Mouse (Mus musculus) spleen, postnatal 36 days (tissue): ENCODE data around the gene Cdkal1.

Source experiments
- DNase-seq, 2 experiments: peaks; one replicate each; pipeline ENCODE4 v3.0.0; 2022; ENCODE audit warnings: low spot score in 2 of 2, mixed read lengths in 1 of 2

Gene Cdkal1

DNA sequence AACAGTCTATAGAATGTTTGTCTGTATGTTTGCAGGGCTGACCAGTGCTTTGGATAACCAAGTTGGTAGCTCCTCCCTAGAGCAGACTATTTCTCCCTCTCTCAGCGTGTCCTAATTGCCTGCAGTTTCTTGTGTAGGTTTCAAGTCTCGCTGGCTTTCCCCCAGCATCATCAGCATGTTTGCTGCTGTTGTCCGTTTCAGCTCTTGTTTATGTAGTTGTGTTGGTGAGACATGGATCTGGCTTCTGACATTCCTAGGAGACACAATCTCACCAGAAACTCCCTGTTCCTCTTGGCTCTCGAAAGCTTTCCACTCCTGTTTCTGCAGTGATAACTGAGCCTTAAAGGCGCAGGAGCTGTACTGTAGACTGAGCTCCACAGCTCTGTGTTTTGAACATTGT, 224.1 kb downstream of the Cdkal1 start:
- DNase-seq = no peak

DNA sequence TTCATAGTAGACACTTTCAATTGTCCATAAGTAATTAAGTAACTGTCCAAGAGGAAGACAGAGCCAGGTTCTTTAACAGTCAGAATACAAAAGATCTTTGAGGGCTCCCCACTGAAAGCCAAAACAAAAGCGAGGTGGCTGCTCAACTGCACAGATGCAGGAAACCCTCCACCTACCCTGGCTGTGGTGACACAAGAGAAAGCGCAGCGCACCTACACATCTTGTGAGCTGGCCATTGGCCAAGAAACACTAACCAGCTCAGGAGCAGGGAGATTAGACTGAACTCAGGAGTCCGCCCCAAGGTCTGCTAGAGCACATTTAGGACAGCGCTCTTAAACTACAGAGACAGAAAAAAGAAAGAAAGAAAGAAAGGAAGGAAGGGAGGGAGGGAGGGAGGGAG, 226.9 kb downstream of the Cdkal1 start:
- peak in 1 of 2 experiments; percentile 33 for DNase-seq

DNA sequence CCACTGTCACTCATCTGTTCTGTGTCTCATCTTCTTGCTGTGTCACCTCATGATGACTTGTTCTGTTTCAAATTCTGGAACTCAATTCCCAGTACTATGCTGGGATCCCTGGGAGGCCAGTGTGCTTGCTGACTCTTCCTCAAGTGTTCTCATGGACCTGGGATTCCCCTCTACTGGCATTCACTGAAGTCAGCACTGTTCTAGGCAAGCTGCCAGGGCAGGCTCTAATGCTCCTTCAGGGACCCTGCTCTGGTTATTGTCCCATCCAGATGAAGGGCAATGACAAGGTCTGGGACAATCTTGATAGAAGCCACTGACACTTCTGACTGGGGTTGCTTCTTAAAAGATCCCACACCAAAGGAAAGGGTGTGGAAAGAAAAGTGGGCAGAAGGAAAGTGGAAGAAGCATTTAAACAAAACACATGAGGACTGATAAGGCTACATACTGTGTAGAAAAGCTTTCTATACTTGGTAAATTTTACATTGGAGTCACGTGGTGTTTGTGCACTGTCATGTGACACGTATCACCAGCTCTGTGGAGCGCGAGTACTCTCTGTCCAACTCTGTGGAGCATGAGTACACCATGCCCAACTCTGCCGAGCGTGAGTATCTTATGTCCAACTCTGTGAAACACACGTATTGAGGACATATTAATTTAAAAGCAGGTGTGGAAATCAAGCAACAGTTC, 227.9 kb downstream of the Cdkal1 start:
- DNase-seq = peak; percentile 12 to 15

DNA sequence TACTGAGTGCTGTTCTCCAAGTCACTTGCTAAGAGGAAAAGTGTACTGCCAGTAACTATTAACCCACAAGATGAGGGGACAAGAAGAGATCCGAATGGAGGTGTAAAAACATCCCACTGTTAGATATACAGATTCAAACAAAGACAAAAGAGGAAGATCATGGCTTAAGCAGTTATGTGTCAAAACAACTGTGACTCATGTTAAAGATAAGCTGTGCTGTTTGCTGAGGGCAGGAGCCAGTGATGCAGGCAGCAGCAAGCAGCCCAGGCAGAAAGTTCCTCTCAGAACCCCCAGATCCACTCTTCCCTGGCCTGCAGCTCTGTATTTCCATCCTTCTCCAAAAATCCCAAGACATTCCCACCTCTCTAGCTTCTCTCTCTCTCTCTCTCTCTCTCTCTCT, 230.5 kb downstream of the Cdkal1 start:
- no peak for DNase-seq

DNA sequence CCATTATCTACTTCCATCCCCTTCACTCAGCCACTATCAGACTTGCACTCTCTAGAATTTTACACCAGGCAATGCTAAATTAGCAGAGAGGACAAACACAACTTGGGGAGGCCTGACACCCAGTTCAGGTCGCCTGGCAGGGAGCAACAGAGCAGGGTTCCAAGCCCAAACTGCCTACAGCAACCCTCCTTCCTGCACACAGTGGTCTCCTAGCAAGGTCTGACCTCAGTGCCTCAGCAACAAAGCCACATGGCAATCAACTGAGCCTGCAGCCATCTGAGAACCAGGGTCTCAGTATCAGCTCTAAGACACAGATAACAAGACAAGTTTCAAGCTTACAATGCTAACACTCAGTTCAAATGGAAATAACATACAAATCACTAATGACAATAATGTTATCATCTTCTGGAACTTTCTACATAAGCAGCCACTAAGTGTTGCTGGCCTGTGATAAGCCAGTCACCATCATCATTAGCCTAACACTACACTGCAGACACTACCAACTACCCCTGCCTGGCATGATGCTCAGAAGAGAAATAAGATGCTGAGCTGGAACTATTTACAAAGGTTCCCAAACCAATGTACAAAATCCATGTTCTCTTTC, 231.7 kb downstream of the Cdkal1 start:
- no peak for DNase-seq

DNA sequence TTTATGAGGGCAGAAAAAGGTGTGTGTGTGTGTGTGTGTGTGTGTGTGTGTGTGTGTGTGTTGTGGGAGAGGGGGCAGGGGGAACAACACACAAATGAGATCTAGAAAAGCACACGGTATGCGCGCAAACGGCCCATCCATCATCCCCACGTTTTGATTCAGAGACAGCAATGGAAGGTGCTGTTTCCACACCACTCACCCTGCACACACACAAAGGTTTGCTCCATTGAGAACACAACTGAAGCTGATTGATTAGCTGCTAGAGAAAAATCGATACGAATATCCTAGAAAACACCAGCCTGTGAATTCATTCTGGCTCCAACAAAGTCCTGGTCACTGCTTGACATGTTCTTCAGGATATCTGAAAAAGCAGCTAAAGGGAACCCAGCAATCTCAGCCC, 233.6 kb downstream of the Cdkal1 start:
- no peak for DNase-seq

DNA sequence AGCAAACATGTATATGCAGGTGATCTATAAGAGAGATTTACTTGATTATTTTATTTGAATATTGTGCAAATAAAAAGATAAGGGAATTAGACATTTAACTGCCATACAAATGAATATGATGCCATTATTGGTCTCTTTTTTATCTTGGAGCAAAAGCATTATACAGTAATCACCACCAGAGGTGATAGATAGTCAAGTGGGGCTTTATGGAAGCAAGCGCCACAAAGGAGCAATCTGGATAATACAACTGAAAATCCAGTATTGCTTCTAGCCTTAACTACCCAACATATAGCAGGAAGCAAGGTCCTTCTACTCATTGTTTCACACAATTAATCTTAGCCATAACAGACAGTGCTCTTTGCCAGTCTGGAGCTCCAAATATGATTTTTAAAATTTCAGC, 234.1 kb downstream of the Cdkal1 start:
- no peak for DNase-seq

DNA sequence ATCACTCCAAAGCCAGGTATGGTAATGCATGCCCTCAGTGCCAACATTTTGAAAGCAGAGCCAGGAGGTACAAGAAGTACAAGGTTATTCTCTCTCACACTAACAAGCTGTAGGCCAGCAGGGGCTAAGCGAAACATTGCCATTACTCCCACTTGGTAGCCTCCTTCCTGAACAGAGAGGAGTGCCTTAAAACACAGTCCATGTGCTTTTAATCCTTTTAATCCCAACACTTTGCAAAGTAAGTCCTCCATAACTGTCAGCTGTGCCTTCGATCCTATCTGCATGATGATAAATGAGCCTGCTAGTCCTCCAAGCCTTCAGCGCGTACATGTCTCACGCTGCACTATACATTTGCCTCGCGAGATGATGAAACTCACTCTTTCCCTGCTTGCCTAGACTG, 234.6 kb downstream of the Cdkal1 start:
- DNase-seq = no peak

DNA sequence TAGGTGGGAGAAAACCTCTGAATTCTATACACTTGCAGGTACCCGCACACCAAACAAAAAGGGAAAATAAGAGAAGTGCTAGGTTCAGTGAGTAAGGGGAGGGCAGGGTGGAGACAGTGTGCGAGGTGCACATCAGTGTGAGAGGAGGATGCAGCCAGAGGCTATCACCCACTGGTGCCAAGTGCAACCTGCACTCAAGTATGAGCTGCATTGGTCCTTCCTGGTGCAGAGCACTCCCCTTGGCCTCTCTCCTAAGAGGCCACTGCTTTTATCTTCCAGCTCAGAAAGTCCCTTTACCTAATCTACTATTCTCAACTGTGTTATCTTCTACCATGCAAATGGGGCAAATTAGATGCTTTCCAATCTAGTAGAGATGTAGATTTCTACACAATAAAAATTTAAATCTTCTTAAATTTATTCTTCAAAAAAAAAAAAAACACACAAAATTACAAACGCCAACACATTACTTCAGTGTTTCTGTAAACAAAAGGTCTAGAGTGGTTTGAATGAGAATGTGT, 238.8 kb downstream of the Cdkal1 start:
- no peak for DNase-seq

DNA sequence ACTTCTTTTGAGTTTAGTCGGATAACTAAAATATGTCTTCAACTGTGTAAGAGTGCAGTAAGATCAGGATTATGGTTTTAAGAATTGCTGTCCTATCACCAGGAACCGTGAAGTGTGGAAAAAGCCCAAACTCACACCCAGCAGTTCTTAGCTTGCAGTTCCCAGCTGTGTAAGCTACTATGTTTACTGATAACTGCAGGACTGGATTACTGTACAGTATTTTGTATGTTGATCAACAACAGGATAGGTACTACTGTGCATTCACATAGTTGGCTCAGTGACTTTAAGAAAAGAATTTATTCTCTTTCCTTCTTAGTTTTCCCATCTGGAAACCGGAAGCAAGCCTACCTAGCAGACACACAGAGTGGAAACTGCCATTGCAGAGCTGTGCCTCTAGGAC, 239.5 kb downstream of the Cdkal1 start:
- no peak for DNase-seq

DNA sequence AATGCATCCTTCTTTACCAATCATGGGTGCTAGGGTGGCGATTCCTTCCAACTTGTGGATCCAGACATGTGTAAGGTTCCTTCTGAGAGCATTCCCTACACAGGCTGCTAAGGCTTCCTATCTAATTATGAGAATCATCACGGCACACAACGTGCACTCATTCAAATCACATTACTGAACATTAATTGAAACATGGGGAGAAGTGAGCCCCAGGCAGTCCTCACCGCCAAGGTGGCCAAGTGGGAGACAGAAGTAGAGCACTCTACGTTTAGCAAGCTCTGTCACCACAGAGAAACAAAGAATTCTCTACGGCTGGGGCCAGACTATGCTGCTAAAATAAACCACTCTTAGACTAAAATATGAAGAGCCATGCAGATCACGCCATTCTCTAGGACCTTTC, 240.4 kb downstream of the Cdkal1 start:
- no peak for DNase-seq

DNA sequence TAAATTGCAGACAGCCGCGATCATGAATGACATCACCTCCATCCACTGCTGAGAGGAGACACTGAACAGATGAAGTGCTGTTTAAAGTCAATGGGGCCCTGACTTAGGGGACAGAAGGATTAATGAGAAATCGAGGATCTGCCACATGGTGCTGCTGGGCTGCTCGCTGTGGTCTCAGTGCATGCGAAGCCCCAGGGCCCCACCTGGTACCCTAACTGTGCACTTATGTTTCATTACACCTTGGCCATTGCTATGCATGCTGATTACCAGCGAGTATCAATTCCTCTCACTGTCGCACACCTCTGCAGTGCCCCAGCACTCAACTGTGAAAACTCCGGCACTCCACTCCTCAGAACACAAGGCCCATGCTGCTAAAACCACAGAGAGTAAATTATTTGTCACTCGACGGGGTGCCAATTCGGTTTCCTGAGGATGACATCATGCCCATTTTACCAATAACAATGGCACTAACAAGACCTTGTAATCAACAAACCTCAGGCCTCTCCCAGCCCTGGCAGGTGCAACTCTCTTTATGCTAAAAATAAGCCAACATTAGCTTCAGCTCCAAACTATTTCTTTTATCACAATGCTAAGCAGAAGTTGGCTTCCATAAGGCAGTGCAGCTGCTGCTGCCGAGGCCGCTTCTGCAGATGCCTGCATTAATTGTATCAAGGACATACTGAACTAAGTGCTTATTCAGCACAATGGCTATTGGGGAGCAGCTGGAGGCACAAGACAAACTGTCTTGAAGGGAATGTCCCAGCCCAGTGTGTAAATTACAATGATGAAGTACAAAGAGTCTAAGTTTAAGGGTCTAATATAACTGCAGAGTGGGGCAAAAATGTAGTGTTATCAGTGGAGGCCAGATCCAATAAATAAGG, 245.2 kb downstream of the Cdkal1 start:
- no peak for DNase-seq

DNA sequence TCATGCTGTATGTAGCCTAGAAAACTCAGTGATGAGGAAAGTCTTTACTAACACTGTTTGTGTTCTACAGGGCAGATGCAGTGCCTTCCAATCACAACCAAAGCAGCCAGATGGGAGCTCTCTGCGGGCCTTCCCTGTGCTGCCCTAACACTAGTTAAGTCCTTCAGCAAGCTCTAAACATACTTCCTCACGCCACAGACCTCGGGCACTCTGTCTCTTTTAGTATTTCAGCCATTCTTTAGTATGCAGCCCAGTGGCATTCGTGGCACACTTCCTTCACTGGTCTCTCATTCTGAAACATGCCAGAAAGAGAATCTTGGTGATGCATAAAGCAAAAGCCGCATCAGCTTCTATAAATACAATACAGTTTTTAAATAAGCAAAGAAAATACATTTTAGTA, 246.0 kb downstream of the Cdkal1 start:
- DNase-seq = no peak

DNA sequence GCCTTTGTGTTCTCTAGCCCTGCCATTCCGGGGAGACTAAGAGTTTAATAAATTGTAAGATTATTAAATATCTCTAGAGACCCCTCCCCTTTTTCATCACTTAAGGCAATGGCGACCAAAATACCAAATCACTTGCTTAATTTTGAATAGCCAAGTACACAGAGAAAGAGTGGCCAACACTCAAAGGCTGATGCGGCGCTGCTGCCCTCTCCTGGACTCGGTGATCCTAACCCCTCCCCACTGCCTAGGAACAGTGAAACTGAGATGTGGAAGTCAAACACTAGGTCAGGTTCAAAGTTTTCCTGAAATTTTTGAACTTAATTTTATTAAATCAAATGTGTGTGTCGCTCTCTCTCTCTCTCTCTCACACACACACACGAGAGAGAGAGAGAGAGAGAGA, 251.2 kb downstream of the Cdkal1 start:
- peak; percentile 9 to 30 for DNase-seq

DNA sequence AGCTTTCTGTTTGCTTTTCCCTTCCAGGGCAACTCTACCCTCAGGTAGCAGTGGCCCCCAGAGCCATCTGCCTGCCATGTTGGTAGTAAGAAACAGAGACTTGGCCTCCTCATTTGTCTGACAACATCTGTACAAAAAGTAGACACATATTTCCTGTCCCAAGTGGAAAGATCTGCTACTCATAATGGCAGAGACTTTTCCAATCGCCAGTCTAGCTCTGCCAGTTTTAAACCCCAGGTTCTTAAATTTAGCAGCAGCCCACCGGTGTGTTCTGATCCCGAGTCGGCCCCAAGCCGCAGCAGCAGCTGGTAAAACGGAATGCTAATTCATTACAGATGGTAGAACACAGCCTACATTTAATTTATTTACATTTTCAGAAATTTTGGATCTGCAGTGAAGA, 251.9 kb downstream of the Cdkal1 start:
- no peak for DNase-seq

DNA sequence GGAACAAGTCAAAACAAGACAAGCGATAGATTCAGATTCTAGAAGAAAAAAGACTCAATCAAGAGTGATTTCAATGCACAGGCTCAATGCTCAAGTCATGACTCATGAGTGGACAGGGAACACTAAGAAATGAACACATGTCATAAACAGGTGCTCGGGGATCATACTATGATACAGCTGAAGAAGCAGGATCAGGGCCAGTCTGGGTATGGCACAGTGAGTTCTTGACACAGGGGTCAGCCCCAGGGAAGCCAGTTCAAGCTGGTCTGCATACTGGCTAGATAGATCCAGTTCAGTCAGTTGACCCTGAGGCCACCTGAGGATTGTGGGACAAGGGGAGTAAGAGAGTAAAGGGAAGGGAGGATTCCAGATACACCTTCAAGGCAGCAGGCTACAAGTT, 254.4 kb downstream of the Cdkal1 start:
- DNase-seq = no peak

DNA sequence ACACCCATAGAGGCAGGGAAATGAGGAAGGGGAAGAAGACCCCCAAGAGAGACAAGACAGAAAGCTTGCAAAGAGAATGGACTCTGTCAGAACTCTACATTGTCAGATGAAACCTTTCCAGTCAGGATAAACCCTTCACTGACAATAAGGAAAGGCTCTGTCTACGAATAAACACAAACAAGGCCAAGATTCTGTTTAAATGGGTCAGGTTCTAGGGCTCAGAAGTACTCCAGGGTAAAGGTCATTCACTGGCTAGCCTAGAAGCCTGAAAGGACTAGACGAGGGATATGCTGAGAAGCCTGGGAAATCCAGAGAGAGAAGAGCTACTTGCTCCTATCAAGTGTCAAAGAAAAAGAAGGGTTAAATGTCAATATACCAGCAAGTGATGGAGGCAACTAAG, 255.8 kb downstream of the Cdkal1 start:
- no peak for DNase-seq

DNA sequence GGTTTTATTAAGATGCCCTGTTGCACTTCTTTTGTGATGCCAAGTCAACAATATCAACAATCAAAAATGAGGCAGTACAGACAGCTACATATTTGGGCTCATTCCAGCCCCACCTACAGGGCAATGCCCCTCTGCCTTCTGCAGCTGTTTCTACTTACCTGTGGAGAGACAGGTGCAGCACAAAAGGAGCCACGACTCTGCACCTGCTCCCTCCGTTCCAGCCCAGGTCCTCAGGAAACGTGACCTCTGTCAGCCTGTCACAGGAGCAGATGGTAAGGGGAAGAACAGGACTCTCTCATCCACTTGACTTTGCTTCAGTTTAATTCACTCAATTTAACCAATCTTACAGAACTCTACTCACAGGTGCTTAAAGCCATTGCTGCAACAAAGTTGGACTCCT, 258.7 kb downstream of the Cdkal1 start:
- DNase-seq = no peak

DNA sequence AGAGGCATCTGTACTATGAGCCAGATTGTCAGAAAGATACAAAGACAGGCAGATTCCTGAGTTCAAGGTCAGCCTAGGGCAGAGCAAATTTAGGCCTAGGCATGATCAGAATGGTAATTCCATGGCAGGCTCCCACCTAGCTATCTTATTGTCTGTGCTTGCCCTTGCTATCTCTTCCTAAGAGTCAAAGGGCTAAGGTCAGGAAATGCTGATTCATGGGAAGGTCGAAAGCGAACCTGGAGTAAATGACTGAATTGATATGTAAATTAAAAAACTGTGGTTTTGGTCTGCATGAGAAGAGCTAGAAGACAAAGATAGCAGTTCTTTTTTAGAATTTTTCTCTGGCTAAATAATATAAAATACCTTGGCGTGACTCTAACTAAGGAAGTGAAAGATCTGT, 262.4 kb downstream of the Cdkal1 start:
- DNase-seq = no peak

DNA sequence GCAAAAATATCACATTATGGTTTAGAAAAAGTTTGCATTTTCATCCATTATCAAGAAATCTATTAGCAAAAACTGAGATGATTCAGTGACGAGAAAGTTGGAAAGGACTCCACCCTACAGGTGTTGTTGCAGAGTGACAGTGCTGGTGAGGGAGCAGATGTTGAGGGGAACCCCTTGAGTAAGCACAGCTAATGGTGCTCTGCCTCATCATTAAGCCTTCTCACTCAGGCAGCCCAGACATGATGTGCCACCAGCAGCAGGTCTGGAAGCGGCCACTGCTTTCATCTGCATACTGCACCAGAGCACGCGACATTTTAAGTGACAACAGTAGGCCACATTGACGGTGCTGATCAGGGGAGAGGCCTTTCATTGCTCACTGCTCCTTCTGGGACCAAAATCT, 264.8 kb downstream of the Cdkal1 start:
- DNase-seq = no peak

DNA sequence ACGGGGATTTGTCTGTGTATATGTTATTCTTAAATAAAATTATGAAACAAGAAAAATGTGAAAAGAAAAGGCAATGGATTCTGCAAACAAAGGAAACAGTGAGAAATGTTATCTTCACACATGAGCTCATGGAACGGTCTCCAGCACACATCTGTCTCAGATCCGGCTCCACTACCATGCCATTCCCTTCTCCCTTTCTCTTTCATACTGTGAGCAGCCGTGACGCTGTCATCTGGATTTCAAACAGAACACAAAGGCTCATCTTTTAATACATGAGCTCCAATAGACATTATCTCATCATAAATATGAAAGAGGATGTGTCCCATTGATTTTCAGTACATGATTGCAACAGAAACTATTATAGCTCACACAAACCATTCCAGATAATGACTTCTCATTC, 265.3 kb downstream of the Cdkal1 start:
- no peak for DNase-seq

DNA sequence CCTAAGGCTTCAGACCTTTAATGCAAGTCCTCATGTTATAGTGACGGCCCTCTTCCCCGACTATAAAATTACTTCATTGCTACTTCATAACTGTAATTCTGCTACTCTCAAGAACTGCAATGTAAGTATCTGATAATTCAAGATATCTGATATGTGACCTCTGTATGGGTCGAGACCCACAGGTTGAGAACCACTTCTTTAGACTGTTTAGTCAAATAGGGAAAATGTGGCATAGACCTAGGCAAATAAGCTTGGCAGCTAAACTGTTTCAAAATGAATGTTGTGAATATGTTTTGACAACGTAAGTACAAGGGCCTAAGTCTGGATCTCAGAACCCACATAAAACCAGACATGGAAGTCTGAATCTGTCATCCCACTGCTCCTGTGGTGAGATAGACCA, 266.8 kb downstream of the Cdkal1 start:
- no peak for DNase-seq
